Mouse (Mus musculus) forebrain, embryonic 14.5 days (tissue): ENCODE data around the gene Ncbp3. TPM values are rescaled to one million over a fixed set of nuclear protein-coding genes. Genes with fewer than 3 reads are reported as not detected.
A peak's percentile ranks its signal among the peaks of the same experiment; 100 is the strongest.

Source experiments
- ATAC-seq: fragments of 200-750 bp; cut with Nextera tagmentation; 2 replicates; pipeline ENCODE4 v1.8.0; 2017; ENCODE audit warnings: mild to moderate bottlenecking, moderate library complexity
- DNase-seq: peaks from one replicate; pipeline ENCODE4 v3.0.0-alpha.2; 2015; ENCODE audit warnings: low spot score
- H3K27ac ChIP-seq: fragments of 300-500 bp; sonication (generic); 2 replicates; pipeline ENCODE4 v1.5.1; 2014; ENCODE audit warnings: low read depth, mild to moderate bottlenecking, control low read depth, low read length, moderate library complexity
- H3K27me3 ChIP-seq: fragments of 300-500 bp; sonication (generic); replicated peaks from 2 replicates; pipeline ENCODE4 v1.6.1; 2014; ENCODE audit warnings: low read length, control low read depth, mixed read lengths; ENCODE audit not compliant: control insufficient read depth, insufficient read depth
- H3K36me3 ChIP-seq: fragments of 300-500 bp; sonication (generic); 2 replicates; pipeline ENCODE4 v1.6.1; 2014; ENCODE audit warnings: low read length, control low read depth; ENCODE audit not compliant: control insufficient read depth, insufficient read depth
- H3K4me1 ChIP-seq: fragments of 300-500 bp; sonication (generic); 2 replicates; pipeline ENCODE4 v1.6.1; 2014; ENCODE audit warnings: antibody characterized with exemption, low read length, control low read depth; ENCODE audit not compliant: control insufficient read depth, insufficient read depth
- H3K4me2 ChIP-seq: fragments of 300-500 bp; sonication (generic); 2 replicates; pipeline ENCODE4 v1.6.1; 2014; ENCODE audit warnings: mild to moderate bottlenecking, control low read depth, low read length
- H3K4me3 ChIP-seq: fragments of 300-500 bp; sonication (generic); 2 replicates; pipeline ENCODE4 v1.5.1; 2014; ENCODE audit warnings: low read depth, low read length, control low read depth
- H3K9ac ChIP-seq: fragments of 300-500 bp; sonication (generic); 2 replicates; pipeline ENCODE4 v1.6.1; 2014; ENCODE audit warnings: mild to moderate bottlenecking, low read length, control low read depth, moderate library complexity
- H3K9me3 ChIP-seq: fragments of 300-500 bp; sonication (generic); replicated peaks from 2 replicates; pipeline ENCODE4 v1.6.1; 2016; ENCODE audit warnings: low read length, control low read depth, mixed read lengths; ENCODE audit not compliant: control insufficient read depth
- WGBS: fragments of 180-500 bp; shearing (Covaris S2); extraction: QIAGEN DNeasy Blood & Tissue Kit; methylation state at CpG from one replicate; pipeline ENCODE4 v1.1.7; 2014; 5-methylcytosine and 5-hydroxymethylcytosine counted together
- polyA plus RNA-seq: library from polyadenylated mRNA; unstranded; fragments of >200 nt; fragmentation: Nextera tagmentation; extraction: Ambion mirVana; gene quantifications from 2 replicates; pipeline ENCODE4 v1.2.1, GENCODE M21; 2014

Gene Ncbp3
- polyA plus RNA-seq, 1 experiment from 2014 or later: 5.7 TPM

DNA sequence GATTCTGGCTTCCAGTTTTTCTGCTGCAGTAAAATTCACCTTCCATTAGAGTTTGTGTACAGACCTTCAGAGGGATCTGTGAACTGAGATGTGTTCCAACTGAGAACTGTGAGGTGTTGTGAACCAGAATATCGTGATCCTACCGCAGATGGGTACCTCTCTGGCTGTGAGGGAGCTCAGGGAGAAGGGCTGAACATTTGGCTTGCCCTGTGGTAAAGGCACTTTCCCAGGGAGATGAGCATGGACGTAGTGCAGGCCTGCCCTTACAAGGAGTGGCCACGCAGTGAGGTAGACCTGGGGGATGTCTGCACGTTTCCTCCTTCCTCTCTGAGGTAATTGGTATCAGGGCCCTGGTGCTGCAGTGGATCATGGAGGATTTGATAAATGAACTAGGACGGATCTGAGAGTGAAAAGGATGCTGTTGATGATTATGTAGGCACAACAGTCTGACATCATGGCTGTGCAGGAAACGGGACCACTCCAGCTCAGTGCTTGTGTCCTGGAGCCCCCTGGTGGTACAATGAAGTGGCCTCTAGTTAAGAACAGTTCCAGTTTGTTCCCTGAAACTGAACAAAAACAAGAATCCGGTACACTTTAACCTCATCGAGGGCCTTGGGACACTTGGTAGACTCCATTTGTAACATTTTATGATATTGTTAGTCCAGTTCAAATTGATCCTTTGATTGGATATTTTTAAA is 8.3 kb upstream of the Ncbp3 start:
- peak; percentile 79 for ATAC-seq
- no peak overlapping the region for H3K4me2 ChIP-seq
- no peak overlapping the region for H3K27ac ChIP-seq
- peaks cover 6% of the 10 kb centered on the region; the same call in 1 of the 2 replicates for H3K36me3 ChIP-seq
- H3K4me1 ChIP-seq: no peaks in the 10 kb centered on the region
- peak; percentile 83 for DNase-seq
- no peaks in the 10 kb centered on the region for H3K27me3 ChIP-seq
- WGBS: 59% methylated on average over 9 of the region's 9 CpGs
- H3K9me3 ChIP-seq: no peaks in the 10 kb centered on the region
- H3K4me3 ChIP-seq: no peak overlapping the region
- no peak overlapping the region for H3K9ac ChIP-seq

GRCm38 (mm10) chr11:73044229-73044755 is 3.3 kb upstream of the Ncbp3 start:
- 59% methylated on average over 6 of the region's 6 CpGs for WGBS
- no peaks in the 10 kb centered on the region for H3K36me3 ChIP-seq
- no peak overlapping the region for H3K4me3 ChIP-seq
- DNase-seq (no peak), ATAC-seq (no peak)
- no peak overlapping the region for H3K27ac ChIP-seq
- H3K4me1 ChIP-seq: no peaks in the 10 kb centered on the region; the same call in 1 of the 2 replicates
- H3K27me3 ChIP-seq: no peaks in the 10 kb centered on the region
- no peak overlapping the region for H3K4me2 ChIP-seq
- H3K9me3 ChIP-seq: no peaks in the 10 kb centered on the region
- H3K9ac ChIP-seq: no peak overlapping the region

- DNase-seq: no peak
- Histone ChIP-seq H3K4me2 (no peak overlapping the region), H3K27ac (no peak overlapping the region), H3K36me3 (no peaks in the 10 kb centered on the region), H3K27me3 (no peaks in the 10 kb centered on the region), H3K9me3 (no peaks in the 10 kb centered on the region), H3K9ac (no peak overlapping the region), H3K4me3 (no peak overlapping the region), H3K4me1 (no peaks in the 10 kb centered on the region; the same call in 1 of the 2 replicates)
- ATAC-seq: no peak
- WGBS: 75% methylated on average over 4 of the region's 4 CpGs
Measured at GRCm38 (mm10) chr11:73044789-73045188, 2.8 kb upstream of the Ncbp3 start.

GRCm38 (mm10) chr11:73048030-73048876 is 670 bp downstream of the Ncbp3 start:
- ATAC-seq (peak; percentile 75), DNase-seq (peak; percentile 30)
- H3K36me3 ChIP-seq: peaks cover 29% of the 10 kb centered on the region
- no peaks in the 10 kb centered on the region for H3K9me3 ChIP-seq
- H3K27me3 ChIP-seq: no peaks in the 10 kb centered on the region
- peak overlapping the region; percentile 94 for H3K9ac ChIP-seq
- H3K4me2 ChIP-seq: peak overlapping the region; percentile 60
- H3K27ac ChIP-seq: peak overlapping the region; percentile 88
- H3K4me3 ChIP-seq: peak overlapping the region; percentile 93
- no peaks in the 10 kb centered on the region; the same call in 1 of the 2 replicates for H3K4me1 ChIP-seq
- WGBS: 2% methylated on average over 54 of the region's 55 CpGs

DNA sequence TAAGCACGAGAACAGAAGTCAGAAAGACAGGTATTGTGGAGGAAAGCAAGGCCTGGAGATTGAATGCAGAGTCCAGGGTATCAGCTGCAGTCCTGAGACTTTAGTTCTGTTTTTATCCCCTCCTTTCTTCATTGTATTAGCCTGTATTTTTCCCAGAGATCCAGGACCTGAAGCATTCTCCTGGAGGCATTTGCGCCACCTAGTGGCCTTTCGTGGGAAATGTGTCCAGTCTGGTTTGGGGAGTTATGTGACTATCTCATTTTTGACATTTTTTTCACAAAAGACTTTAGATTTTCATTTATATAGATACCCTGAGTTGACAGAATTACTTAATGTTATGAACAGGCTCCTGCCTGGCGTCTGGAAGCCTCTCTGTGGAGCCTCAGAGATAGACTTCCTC is 1.8 kb downstream of the Ncbp3 start:
- WGBS: 4% methylated on average over 4 of the region's 4 CpGs
- H3K9ac ChIP-seq: peak overlapping the region; percentile 94; the same call in 1 of the 2 replicates
- H3K9me3 ChIP-seq: no peaks in the 10 kb centered on the region
- peaks cover 40% of the 10 kb centered on the region for H3K36me3 ChIP-seq
- H3K4me1 ChIP-seq: no peaks in the 10 kb centered on the region; the same call in 1 of the 2 replicates
- peak overlapping the region; percentile 60 for H3K4me2 ChIP-seq
- DNase-seq (peak; percentile 93), ATAC-seq (no peak)
- H3K4me3 ChIP-seq: peak overlapping the region; percentile 93; the same call in 1 of the 2 replicates
- no peaks in the 10 kb centered on the region for H3K27me3 ChIP-seq
- H3K27ac ChIP-seq: no peak overlapping the region

- WGBS: 89% methylated on average over 1 of the region's 1 CpGs
- peaks cover 73% of the 10 kb centered on the region for H3K36me3 ChIP-seq
- H3K27me3 ChIP-seq: no peaks in the 10 kb centered on the region
- no peaks in the 10 kb centered on the region; the same call in 1 of the 2 replicates for H3K4me1 ChIP-seq
- DNase-seq (no peak), ATAC-seq (no peak)
- H3K9ac ChIP-seq: no peak overlapping the region
- no peaks in the 10 kb centered on the region for H3K9me3 ChIP-seq
- H3K27ac ChIP-seq: no peak overlapping the region
- H3K4me3 ChIP-seq: no peak overlapping the region
- H3K4me2 ChIP-seq: no peak overlapping the region
Measured at GRCm38 (mm10) chr11:73052795-73053194, 5.2 kb downstream of the Ncbp3 start.

GRCm38 (mm10) chr11:73057701-73058100 is 10.1 kb downstream of the Ncbp3 start:
- Histone ChIP-seq H3K36me3 (peaks cover 64% of the 10 kb centered on the region), H3K9ac (no peak overlapping the region), H3K9me3 (no peaks in the 10 kb centered on the region), H3K4me2 (no peak overlapping the region), H3K27me3 (no peaks in the 10 kb centered on the region), H3K27ac (no peak overlapping the region), H3K4me3 (no peak overlapping the region), H3K4me1 (no peaks in the 10 kb centered on the region)
- ATAC-seq (no peak), DNase-seq (no peak)
- WGBS: 94% methylated on average over 5 of the region's 5 CpGs

- DNase-seq: no peak
- ATAC-seq: no peak
- H3K4me1 ChIP-seq: no peaks in the 10 kb centered on the region
- no peak overlapping the region for H3K4me3 ChIP-seq
- H3K27ac ChIP-seq: no peak overlapping the region
- no peaks in the 10 kb centered on the region for H3K9me3 ChIP-seq
- 92% methylated on average over 3 of the region's 3 CpGs for WGBS
- H3K4me2 ChIP-seq: no peak overlapping the region
- no peaks in the 10 kb centered on the region for H3K27me3 ChIP-seq
- no peak overlapping the region for H3K9ac ChIP-seq
- peaks cover 49% of the 10 kb centered on the region for H3K36me3 ChIP-seq
Measured at GRCm38 (mm10) chr11:73059630-73060029, 12.0 kb downstream of the Ncbp3 start.
